Mouse (Mus musculus) cerebellum, adult 11-12 months (tissue): ENCODE results near the gene Bcar3.

Experiments used
- DNase-seq: peaks from one replicate; pipeline ENCODE4 v3.0.0; 2022

Gene Bcar3

GRCm38 (mm10) chr3:122461932-122462871 is 168.3 kb downstream of the Bcar3 start:
- peak; percentile 49 for DNase-seq

- DNase-seq, result no peak
Measured at GRCm38 (mm10) chr3:122463166-122463565, 169.2 kb downstream of the Bcar3 start.

DNA sequence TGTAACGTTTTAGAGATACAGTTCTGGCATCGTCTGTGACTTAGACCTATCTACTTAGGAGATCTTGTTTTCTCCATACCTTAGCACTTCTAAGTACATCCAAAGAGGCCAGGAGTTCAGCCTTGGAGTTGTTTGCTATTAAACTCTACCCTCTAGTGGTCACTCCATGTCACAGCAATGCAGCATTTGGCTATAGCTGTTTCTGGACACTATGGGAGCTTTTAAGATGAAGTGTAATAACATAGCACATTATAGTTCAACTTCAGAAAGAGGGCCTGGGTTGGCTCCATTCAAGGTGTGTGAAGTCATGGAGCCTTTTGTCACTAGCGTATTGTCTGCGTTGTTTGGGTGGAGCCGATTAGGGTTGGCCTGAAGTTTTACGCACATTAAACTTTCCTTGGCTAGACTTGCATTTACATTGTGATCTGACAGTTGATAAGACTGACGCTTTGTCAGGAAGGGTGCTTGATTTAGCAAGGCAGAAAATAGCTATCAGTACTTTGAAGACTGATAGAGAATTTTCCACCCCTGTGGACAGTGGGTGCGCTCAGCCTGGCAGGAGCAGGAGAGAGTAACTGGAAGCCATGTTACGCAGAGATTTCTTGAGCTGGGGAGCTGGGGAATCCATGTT is 172.3 kb downstream of the Bcar3 start:
- DNase-seq, result peak; percentile 32

DNA sequence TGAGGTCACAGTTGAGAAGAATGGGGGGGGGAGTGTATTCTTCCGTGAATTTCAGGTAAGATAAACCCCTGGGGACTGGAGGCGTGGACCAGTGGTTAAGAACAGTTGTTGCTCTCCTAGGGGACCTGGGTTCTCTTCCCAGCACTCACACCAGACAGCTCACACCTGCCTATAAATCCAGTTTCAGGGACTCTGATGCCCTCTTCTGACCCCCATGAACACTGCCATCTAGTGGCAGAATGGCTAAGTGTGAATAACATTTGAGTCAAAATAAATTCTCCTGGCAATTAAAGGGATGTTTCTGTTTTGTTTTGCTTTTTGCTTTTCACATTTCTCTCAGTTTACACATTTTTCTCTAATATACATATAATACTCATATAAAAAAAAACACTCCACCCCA is 174.0 kb downstream of the Bcar3 start:
- DNase-seq, result no peak

DNA sequence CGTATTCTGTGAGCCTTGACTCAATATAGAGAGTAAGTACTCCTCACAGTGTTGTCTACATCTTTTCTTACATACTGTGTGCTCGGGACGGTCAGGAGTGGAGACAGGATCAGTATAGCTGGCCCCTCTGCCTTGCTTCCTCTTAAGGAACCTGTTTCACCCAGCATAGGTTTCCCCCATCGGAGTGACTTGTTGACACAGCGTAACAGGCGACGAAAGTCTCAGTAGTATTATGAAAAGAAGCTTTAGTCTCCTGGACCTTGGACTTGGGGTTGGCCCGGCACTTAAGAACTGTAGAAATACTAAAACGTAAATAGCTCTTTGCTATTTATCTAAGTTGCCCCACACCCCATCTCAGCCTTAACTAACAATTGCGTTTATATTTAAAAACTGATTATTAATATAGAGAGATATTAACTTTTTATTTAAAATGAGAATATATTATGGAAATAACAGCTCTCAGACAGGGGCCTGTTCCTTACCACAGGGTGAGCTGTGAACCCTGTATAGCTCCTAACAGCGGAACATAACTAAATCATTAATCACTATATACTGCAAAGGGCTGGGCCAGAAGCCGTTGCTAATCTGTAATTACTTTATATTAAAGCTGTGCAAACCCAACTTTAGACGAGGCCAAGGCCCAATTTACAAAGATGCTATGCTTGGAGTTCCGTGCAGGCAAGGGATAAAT is 176.5 kb downstream of the Bcar3 start:
- DNase-seq, result no peak

- peak; percentile 77 for DNase-seq
Measured at GRCm38 (mm10) chr3:122471017-122471721, 177.2 kb downstream of the Bcar3 start.

GRCm38 (mm10) chr3:122472412-122472811 is 178.5 kb downstream of the Bcar3 start:
- DNase-seq, result no peak

DNA sequence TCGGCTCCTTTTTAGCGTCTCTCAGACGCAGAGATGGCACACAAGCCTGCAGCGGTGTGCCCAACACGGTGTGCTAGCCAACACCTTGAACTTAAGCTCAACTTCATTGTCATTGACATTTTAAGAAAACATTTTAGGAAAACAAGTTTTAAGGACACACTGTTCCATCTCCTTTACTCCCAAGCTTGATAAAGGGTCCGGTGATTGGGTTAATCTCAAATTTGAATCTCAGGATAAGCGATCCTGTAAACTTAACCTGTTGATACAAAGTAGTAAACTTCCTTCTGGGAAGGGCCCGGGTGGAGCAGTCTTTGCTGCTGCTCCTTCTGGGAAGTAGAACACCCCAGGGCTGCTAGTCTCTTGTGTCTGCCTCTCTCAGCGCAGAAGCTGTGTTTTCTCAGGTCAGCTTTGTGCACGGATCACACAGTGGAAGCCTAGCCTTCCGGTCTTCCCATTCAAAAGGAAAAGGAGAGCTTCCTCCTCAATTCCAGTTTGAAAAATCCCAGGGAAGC is 179.6 kb downstream of the Bcar3 start:
- DNase-seq, result no peak

- no peak for DNase-seq
Measured at GRCm38 (mm10) chr3:122474067-122474466, 180.1 kb downstream of the Bcar3 start.

GRCm38 (mm10) chr3:122474796-122475195 is 180.9 kb downstream of the Bcar3 start:
- no peak for DNase-seq

- no peak for DNase-seq
Measured at GRCm38 (mm10) chr3:122475735-122476134, 181.8 kb downstream of the Bcar3 start.

DNA sequence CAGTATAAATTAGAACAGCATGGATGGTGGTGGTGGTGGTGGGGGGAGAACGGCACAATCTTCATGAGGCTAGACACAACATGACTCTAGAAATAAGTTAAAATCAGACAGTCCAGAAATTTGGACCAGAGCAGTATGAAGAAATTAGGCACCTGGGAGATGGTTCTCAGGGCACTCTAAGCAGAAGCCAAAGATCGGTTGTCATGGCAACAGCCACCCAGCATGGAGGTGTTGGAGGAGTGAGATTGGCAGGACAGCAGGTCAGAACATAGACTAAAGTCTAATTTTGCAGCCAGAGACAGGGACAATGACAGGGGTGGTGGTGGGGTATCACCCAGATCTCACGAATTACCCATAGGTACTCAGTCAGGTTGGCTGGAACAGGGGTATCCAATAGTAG is 182.7 kb downstream of the Bcar3 start:
- no peak for DNase-seq

DNA sequence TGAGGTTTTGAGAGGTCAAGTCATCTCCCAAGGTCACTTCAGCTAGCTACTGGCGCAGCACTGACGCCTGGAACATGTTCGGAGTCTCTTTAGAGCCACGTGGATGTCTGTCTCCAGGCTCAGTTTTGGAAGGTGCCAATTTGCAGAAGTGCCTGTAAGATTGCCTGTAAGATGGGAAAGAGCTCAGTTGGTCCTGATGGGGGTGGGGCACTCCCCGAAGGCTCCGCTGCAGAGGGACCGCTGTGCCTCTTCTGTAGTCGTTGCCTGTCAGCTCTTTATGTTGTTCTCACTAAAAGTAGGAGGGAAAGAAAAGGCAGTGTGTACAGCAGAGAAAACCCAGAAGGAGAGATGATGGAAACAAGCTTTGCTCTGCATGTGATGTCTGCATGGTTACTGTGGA is 183.6 kb downstream of the Bcar3 start:
- DNase-seq, result no peak

DNA sequence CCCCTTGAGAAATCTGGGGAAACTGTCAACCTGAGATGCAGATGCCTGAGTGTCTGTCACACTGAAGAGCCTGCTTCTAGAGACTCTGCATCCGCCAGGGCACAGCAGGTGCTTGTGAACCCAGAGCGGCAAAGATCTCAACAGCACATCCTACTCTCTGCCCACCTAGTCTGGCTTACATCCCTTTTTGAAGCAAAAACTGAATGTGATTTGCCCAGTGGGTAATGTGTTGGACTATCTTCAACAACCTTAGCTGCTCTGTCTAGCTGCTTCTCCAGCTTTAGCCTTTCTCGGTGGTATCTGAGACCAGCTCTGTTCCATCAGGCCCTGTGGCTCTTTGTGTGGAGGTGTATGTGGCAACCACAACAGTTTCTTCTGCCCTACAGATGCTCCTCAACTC is 184.8 kb downstream of the Bcar3 start:
- DNase-seq, result no peak

DNA sequence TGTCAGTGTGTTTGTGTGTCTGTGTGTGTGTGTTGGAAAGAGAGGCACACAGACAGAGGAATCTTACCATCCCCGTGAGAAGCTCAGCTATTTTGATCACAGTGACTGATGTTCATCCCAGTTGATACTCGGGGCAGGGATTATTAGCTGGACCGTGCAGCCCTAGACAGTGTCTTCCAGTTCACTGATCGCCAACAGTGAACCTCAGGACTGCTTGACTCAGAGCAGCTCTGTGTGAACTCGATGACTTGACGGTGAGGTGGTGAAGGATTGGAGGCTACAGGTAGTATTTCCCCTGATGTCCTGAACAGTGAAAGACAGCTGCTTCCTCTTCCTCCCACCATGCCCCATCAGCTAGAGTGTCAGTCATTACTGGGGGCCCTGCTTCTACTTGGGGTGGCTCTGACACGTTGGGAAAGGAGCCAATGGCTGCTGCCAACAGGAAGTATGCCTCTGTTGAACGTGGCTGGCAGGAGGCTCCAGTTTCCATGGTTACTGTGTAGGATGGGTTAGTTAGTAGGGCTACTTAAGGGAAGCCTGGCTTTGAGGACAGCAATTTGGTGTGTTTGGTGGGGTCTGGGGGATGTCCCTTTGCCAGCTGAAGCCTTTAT is 186.2 kb downstream of the Bcar3 start:
- no peak for DNase-seq

GRCm38 (mm10) chr3:122480986-122481385 is 187.1 kb downstream of the Bcar3 start:
- DNase-seq, result no peak

- DNase-seq, result no peak
Measured at GRCm38 (mm10) chr3:122481891-122482739, 188.2 kb downstream of the Bcar3 start.

DNA sequence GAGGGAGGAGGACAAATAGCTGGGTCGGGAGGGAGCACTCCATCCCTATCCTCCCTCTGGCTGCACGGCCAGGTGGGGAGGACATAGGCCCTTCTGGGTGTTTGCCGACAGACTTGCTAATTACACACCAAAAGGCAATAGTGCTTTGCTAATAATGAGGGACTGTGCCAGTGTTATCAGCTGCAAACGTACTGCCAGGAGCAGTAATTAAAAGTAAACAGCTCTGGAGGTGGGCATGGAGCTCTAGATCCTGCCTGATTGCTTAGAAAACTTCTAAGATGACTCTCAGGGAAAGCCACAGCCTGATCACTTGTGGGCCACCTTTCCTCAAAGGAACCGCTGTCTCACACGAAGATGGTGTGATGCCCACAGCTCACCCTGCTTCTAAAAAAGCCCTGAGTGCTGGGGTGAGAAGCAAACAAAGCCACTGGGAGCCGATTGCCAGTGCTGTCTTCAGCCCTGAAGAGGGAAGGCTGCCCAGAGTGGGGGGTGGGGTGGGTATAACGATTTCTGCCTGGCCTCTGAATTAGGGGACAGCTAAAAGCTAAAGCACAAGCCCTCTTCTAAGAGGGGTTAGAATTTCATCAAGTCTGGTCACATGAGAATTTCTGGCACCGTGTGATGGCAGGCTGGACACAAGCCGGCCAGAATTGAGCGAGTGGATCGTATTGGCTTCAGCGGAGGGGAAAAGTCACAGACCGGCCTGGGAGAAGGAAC is 189.3 kb downstream of the Bcar3 start:
- no peak for DNase-seq

GRCm38 (mm10) chr3:122483783-122484130 is 189.8 kb downstream of the Bcar3 start:
- no peak for DNase-seq

- no peak for DNase-seq
Measured at GRCm38 (mm10) chr3:122484301-122484700, 190.4 kb downstream of the Bcar3 start.

- no peak for DNase-seq
Measured at GRCm38 (mm10) chr3:122485699-122486098, 191.8 kb downstream of the Bcar3 start.
